Mouse (Mus musculus) olfactory bulb, adult 2 months (tissue): ENCODE results near the gene Stip1.

Source experiments
- CTCF ChIP-seq: fragments of 200-500 bp; IDR thresholded peaks from 2 replicates; pipeline ENCODE4 v1.5.1; 2012; ENCODE audit warnings: low read depth, mild to moderate bottlenecking, low read length, moderate library complexity; ENCODE audit not compliant: insufficient read depth
- POLR2A ChIP-seq: fragments of 200-500 bp; IDR thresholded peaks from 2 replicates; pipeline ENCODE4 v1.6.1; 2012; ENCODE audit warnings: mild to moderate bottlenecking, low read depth, low read length, moderate library complexity; ENCODE audit not compliant: insufficient read depth

GRCm38 (mm10) chr19:7062916-7063315, 23.1 kb upstream of the Stip1 start:
- TF ChIP-seq CTCF (no peak), POLR2A (no peak)
